Mouse (Mus musculus) neutrophil, adult 5-6 weeks (primary cell): Measurements from ENCODE around the gene Tedc1. TPM values are rescaled to one million over a fixed set of nuclear protein-coding genes. Genes with fewer than 3 reads are reported as not detected.
"Not testable (repeated sequence)": the region's sequence is repeated elsewhere in the genome, so short reads cannot be mapped to it uniquely, and the experiment has no call there.

Experiments used
- ATAC-seq: fragments of 151-379, 151-347 bp; 2 replicates; pipeline ENCODE4 v1.8.0; 2017; ENCODE audit warnings: mild to moderate bottlenecking, moderate TSS enrichment; ENCODE audit not compliant: insufficient number of reproducible peaks, poor library complexity, low FRiP score, severe bottlenecking; ENCODE audit errors: extremely low read depth
- total RNA-seq: library from RNA; stranded (forward); fragments of 200-1000 nt; gene quantifications from 2 replicates; pipeline ENCODE4 v1.2.3, GENCODE M21; 2017

Gene Tedc1
- total RNA-seq, 1 experiment from 2014 or later = 3.8 TPM

DNA sequence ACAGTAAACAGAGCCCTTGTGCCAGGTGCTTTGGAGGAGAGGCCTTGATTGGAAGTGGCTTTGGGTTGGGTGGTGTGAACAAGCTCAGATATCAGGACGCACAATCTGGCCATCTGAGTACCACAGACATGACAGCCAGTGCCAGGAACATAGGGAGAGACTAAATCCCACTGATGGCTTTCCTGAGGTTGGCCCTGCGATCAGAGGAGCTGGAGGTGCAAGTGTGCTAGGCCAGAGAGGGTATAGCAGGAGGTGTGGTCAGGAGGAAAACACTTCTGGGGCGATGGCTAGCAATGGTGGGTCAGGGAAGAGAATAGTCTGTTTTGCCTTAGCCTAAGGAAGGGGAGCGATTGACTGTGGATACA, 30.8 kb downstream of the Tedc1 start:
- no peak for ATAC-seq

DNA sequence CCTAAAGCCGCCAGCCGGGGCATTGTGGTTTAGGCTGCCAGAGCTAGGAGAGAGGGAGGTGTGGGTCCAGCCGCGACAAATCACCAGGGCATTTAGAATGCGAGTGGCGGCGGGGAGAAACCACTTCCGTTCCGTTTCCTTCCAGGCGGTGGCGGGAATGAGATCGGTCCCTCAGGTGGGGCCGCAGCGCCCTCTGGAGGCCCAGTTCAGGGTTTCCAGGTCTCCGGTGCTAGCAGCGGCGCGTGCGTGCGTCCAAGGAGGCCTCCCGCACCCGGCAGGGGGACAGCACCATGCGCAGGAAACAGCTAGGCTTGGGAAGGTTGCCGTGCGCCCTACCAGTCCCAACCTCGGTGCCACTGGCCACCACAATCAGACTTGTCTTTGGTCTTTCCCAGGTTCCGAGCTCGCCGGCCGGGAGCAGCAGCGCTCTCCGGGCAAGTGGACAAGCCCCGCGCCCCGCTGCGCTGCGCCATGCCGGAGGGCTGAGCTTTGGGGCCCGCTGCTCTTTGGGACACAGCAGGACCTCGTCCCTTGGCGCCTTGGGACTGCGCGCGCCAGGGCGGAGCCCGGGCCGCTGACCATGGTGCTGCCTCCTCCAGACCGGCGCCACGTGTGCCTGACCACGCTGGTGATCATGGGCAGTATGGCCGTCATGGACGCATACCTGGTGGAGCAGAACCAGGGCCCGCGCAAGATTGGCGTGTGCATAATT, 31.5 kb downstream of the Tedc1 start:
- ATAC-seq = peak; percentile 26; the same call in 1 of the 2 replicates

DNA sequence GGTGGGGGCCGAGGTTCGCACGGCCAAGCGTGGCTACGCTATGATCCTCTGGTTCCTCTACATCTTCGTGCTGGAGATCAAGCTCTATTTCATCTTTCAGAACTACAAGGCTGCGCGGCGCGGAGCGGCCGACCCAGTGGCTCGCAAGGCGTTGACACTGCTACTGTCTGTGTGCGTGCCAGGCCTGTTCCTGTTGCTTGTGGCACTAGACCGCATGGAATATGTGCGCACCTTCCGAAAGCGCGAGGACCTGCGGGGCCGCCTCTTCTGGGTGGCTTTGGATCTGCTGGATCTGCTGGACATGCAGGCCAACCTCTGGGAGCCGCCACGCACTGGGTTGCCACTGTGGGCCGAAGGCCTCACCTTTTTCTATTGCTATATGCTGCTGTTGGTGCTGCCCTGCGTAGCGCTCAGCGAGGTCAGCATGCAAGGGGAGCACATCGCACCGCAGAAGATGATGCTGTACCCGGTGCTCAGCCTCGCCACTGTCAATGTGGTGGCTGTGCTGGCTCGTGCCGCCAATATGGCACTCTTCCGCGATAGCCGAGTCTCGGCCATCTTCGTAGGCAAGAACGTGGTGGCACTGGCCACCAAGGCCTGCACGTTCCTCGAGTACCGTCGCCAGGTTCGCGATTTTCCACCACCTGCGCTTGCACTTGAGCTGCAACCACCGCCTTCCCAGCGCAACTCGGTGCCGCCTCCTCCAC, 32.3 kb downstream of the Tedc1 start:
- ATAC-seq = no peak

DNA sequence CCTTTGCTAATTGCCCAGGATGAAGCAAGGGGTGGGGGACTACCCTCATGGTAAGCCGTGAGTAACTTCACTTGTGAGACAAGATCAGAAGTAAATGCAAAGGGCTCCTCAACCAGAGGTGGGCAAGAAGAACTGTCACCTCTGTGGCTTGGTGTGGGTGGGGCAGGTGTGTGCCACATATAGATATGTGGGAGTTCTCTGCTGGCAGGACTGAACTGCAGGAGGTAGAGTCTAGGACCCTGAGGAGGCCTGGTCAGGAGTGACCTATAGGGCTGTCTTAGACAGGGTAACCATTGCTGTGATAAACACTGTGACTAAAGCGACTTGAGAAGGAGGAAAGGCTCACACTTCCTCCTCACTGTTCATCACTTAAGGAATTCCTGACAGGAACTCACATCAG, 37.2 kb downstream of the Tedc1 start:
- ATAC-seq = no peak

DNA sequence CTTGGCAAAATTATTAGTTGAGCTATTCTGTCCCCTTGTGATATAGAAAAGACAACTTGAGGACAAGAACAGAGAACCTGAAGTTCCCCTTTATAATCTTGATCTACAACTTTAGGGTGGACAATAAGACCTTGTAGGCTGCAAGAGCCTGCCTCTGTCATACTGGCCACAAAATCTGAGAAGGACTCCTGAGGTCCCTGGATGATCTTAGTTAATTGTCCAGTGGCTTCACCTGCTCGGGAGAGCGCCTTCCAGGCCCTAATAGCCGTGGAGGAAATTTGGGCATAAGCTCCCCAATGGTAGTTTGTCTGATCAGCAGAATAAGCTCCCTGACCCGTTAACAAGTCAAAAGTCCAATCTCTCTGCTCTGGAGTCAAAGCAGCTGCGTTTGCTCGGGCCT, 42.9 kb downstream of the Tedc1 start:
- ATAC-seq = not testable (repeated sequence)

DNA sequence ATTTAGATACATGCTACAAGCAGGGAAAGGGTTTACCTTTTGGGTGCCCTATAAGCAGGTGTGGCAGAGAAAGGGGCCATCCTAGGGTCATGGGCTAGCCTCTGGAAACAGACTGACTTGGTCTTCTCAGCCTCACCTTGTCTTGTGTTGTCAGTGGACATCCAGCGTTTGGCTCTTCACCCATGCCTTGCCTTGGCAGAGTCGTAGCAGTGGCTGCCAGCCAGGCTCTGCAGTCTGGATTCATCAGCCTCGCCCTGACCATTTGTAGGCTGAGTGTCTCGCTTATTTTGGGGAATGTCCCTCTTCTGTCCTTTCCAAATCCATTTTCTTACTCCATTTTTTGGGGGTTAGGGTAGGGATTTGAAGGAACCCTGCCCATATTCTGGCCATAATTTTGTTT, 45.1 kb downstream of the Tedc1 start:
- ATAC-seq = no peak

DNA sequence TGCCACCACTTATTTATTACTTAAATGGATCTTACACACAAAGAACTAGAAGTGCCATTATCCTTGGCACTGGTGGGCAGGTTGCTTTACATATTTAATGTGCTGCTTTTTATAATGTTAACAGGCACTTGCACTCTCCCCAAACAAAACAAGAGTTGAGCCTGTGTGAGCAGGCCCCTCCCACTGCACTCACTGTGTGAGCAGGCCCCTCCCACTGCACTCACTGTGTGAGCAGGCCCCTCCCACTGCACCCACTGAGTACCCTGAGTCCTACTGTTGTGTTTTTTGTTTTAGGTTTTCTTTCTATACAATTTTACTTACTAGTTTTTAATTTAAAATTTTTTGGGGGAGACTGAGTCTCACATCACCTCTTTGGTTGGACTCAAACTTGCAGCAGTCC, 45.8 kb downstream of the Tedc1 start:
- ATAC-seq = no peak

DNA sequence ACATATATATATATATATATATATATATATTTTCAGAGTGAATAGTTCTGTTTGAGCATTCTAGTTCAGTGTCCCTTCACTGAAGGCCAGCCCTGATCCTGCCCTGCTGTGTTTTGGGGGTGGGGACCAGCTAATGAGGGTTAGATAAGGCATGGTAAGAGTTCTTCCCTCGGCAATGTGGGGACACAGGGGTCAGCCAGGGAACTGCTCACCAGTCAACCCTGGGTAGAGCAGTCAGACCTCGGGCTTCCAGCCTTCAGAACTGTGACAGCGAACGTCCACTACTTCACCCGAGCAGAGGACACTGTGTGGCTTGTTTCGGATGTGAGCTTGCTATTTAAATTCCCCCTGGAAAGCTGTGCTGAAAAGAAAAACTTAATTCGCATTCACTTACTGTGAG, 47.3 kb downstream of the Tedc1 start:
- no peak for ATAC-seq

DNA sequence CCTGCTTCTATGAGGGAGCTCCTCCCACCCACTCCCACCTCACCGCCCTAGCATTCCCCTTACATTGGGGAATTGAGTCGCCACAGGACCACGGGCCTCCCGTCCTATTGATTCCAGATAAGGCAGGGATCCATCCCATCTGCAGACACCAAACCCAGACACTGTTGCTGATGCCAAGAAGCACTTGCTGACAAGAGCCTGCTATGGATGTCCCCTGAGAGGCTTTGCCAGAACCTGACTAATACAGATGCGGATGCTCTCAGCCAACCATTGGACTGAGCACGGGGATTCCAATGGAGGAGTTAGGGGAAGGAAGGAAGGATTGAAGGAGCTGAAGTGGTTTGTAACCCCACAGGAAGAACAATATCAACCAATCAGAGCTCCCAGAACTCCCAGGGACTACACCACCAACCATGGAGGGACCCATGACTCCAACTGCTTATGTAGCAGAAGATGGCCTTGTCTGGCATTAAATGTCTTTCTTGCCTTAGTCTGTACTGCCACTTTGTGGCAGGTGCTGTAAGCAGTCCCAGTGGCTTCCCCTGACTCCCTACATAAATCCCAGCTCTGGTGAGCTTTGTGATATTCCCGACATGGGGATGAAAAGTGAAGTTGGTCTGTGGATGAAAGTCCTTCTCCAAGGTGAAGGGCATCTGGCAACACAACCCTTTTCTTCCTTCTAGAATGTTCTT, 49.2 kb downstream of the Tedc1 start:
- ATAC-seq = no peak

DNA sequence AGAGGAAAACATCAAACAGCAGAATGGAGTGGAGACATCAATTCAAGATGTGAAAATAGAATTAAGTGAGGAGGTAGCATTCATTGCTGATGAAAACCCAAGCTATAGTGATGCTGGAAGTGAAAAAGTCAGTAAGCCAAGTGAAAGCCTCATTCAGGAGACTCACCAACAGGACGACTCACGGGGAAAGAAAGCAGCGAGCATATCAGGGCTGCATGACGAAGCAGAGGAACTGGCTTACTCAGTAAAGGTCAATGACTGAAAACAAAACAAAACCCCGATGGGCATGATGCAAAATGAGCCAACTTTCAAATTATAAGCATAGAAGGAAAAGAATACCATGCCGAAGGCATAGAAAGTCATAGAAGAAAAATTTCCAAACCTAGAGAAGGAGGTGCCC, 51.5 kb downstream of the Tedc1 start:
- no peak for ATAC-seq

DNA sequence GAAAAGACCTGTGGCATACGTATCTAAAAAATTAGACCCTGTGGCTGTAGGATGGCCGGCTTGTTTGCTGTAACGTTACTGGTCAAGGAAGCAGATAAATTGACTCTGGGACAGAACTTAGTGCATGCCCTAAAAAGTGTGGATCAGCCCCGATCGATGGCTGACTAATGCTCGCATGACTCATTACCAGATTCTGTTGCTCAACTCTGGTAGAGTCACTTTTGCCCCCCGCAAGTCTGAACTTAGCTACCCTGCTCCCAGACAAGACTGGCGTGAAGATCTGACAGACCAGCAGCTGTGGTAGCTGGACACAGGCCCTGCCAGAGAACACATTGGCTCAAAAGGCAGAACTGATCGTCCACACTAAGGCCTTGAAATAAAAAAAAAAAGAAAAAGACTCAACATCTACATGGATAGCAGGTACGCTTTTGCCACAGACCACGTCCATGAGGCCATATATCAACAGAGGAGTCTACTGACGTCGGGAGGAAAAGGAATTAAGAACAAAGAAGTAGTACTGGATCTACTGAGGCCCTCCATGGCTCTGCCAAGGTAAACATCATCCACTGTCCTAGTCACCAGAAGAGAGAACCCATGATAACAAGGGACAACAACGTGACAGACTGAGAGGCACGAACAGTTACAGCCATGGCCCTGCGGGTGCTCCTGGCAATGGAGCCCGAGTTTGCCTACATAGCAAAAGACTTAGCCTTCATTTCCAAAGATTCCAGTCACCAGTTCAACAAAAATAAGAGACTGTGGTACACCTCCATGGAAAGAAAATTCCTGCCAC, 54.6 kb downstream of the Tedc1 start:
- no peak for ATAC-seq

DNA sequence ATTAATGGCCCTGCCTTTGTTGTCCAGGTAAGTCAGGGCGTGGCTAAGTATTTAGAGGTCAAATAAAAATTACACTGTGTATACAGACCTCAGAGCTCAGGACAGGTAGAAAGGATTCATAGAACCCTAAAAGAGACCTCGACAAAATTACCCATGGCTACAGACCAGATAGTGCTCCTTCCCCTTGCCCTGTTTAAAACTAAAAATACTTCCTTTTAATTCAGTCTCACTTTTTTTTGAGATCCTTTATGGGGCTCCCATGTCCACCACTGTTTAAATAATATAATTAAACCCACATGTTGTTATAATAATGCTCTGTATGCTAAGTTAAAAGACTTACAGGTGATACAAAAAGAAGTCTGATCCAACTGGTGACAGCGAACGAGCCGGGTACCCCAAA, 55.6 kb downstream of the Tedc1 start:
- ATAC-seq = no peak

DNA sequence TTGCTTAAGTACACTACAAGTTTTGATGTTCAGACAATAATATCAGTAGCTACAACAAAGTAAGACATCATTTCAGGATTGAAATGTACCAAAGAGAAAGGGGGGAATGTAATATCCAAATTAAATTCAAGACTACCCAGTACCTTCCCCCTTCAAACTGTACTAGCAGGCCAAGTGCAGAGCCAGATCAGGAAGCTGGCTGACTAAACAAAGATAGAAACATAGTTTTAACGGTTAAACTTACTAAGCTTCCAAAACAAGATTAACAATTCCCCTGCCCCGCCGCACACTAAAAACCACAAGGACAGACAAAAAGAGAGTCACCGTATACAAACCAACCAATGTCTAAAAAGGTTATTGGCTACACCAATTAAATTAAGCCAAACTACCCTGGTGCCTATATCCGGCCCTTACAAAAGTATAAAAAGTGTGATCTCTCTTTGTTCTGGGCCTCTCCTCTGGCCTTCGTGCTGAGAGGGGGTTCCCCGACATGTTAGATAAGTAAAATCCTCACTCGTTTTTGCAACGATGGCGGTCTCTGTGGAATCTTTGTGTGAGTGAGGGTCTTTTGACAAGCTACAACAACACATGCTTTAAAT, 56.2 kb downstream of the Tedc1 start:
- ATAC-seq = no peak

DNA sequence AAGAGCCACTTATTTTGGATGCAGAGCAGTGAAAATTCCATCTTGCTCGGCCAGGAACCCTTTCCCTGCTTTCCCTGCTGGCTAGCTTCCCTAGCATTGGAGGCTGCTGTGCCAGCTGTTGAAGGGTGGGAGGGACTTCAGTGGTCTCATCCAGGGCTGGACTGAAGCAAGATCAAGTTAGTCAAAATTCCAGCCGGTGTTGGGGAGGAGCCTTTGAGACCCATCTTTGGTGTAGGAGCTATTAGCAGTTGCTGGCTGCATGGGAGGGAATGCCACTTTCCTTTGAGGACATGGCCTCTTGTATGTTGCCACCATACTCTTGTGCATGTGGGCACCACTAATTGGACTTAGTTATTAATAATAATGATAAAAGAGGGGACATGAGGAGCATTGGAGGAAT, 57.0 kb downstream of the Tedc1 start:
- no peak for ATAC-seq

DNA sequence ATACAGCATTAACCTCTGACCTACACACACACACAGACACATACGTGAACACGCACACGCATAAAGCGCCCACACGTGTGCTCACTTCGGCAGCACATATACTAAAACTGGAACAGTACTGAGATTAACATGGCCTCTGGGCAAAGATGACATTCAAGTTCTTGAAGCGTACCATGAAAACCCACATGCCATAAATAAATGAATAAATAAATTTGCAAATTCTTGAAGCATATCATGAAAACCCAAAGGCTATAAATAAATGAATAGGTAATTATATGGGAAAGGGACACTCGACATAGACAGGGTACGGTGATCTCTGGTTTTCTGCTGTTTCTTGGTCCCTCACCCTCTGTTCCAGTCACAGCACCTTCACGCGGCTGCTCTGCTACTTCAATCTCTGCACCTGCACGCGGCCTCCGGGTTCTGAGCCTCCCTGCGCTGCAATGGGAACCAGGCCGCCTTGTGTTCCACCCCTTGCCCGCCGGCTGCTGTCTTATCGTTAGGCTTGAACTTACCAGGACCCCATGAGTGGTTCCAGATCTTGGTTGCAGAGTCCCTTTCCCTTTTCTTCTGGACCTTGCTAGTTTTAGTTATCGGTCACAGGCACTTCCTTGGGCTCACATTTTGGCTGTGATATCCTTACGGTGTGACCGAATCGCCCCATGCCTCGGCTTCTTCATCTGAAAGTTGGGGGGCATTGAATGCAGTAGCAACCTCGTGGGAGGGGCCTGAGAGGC, 58.0 kb downstream of the Tedc1 start:
- no peak for ATAC-seq

DNA sequence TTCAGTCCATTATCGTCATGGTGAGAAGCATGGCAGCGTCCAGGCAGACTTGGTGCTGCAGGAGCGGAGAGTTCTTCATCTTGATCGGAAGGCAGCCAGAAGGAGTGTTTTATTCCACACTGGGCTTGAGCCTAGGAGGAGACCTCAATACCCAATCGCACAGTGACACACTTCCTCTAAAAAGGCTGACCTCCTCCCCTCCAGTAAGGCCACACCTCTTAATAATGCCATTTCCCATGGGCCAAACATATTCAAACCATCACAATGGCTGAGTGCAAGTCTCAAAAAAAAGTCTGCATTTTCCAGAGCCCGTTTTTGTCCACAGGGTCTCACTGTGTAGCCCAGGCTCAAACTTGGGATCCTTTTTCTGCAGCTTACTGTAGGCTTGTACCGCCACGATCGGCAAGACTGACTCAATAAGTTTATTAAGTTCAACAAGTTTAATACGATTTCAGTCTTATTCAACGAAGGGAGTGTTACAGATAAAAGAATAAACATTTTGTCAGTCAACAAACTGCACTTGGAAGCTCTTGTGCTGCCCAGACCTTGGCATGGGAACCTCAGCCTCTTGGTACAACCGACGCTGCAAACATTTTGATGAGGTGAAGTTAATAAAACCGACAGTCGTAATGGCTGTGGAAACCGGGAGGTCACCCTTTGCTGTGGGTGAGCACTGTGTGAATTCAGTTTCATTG, 58.9 kb downstream of the Tedc1 start:
- no peak for ATAC-seq
